Mouse (Mus musculus) gonadal fat pad, adult 2 months (tissue): ENCODE results near the gene Pate2. TPM values are rescaled to one million over a fixed set of nuclear protein-coding genes. Genes with fewer than 3 reads are reported as not detected.

Experiments
- polyA plus RNA-seq: library from polyadenylated mRNA; depleted of rRNA; stranded (reverse); fragments of >200 nt; gene quantifications from 2 replicates; pipeline ENCODE4 v1.2.3, GENCODE M21; 2012; rRNA removed

Gene Pate2
- polyA plus RNA-seq, 1 experiment = 40.8 TPM

Other genes with a start within 250 kb of the Pate2 start
- 18.4 and 19.6 TPM in 2 replicates for gene Cdon, start 149.2 kb upstream of the Pate2 start, polyA plus RNA-seq
- gene Gm1113, start 52.0 kb upstream of the Pate2 start, polyA plus RNA-seq = 0.04 TPM in 1 of 2 replicates, not detected in the other
- 0.15 and 0.25 TPM in 2 replicates for gene Ddx25, start 11.8 kb upstream of the Pate2 start, polyA plus RNA-seq
- 2.4 and 2.6 TPM in 2 replicates for gene Pus3, start 11.7 kb upstream of the Pate2 start, polyA plus RNA-seq
- 5.1 and 6.3 TPM in 2 replicates for gene Hyls1, start 114 bp downstream of the Pate2 start, polyA plus RNA-seq
- 0.99 and 2.5 TPM in 2 replicates for gene Pate4, start 41.7 kb downstream of the Pate2 start, polyA plus RNA-seq
- gene Pate3, start 77.9 kb downstream of the Pate2 start, polyA plus RNA-seq = 33.8 and 35.7 TPM in 2 replicates
- gene Pate1, start 117.1 kb downstream of the Pate2 start, polyA plus RNA-seq = 55.1 and 80.8 TPM in 2 replicates
- gene Gm17677, start 170.8 kb downstream of the Pate2 start, polyA plus RNA-seq = 14.9 and 24.8 TPM in 2 replicates
- 127 and 133 TPM in 2 replicates for gene Gm17727, start 207.8 kb downstream of the Pate2 start, polyA plus RNA-seq
- gene Gm27235, start 219.8 kb downstream of the Pate2 start, polyA plus RNA-seq = 7.9 and 9.5 TPM in 2 replicates
- gene D730048I06Rik, start 219.8 kb downstream of the Pate2 start, polyA plus RNA-seq = 156 and 268 TPM in 2 replicates